Mouse (Mus musculus): ENCODE results near the gene Sox11.

Gene Sox11

GRCm38 (mm10) chr12:27341871-27342690 lies at the start of gene Sox11:
TSS of gene Sox11 (minus strand) at chr12:27342574.
- peak; percentile 18 for DNase-seq (ENCODE audit: low spot score)

GRCm38 (mm10) chr12:27391652-27392305 lies 49.4 kb upstream of the Sox11 start:
- DNase-seq (ENCODE audit: low spot score), result no peak

GRCm38 (mm10) chr12:27390439-27390838 lies 48.1 kb upstream of the Sox11 start:
- no peak for DNase-seq (ENCODE audit: low spot score)

GRCm38 (mm10) chr12:27389429-27389828 lies 47.1 kb upstream of the Sox11 start:
- DNase-seq (ENCODE audit: low spot score), result no peak

- DNase-seq (ENCODE audit: low spot score), result no peak
Observed at GRCm38 (mm10) chr12:27372505-27372904, 30.1 kb upstream of the Sox11 start.

- DNase-seq (ENCODE audit: low spot score), result no peak
Observed at GRCm38 (mm10) chr12:27370756-27371155, 28.4 kb upstream of the Sox11 start.

GRCm38 (mm10) chr12:27367476-27367875 lies 25.1 kb upstream of the Sox11 start:
- no peak for DNase-seq (ENCODE audit: low spot score)

- no peak for DNase-seq (ENCODE audit: low spot score)
Observed at GRCm38 (mm10) chr12:27363840-27364640, 21.7 kb upstream of the Sox11 start.

GRCm38 (mm10) chr12:27357076-27357637 lies 14.8 kb upstream of the Sox11 start:
- DNase-seq (ENCODE audit: low spot score), result peak; percentile 31

GRCm38 (mm10) chr12:27356571-27356970 lies 14.2 kb upstream of the Sox11 start:
- no peak for DNase-seq (ENCODE audit: low spot score)

GRCm38 (mm10) chr12:27343606-27344410 lies 1.4 kb upstream of the Sox11 start:
- no peak for DNase-seq (ENCODE audit: low spot score)

GRCm38 (mm10) chr12:27342691-27343605 lies 574 bp upstream of the Sox11 start:
- peak; percentile 69 for DNase-seq (ENCODE audit: low spot score)

GRCm38 (mm10) chr12:27341130-27341870 lies 1.1 kb downstream of the Sox11 start:
- DNase-seq (ENCODE audit: low spot score), result peak; percentile 12

GRCm38 (mm10) chr12:27340451-27341035 lies 1.8 kb downstream of the Sox11 start:
- DNase-seq (ENCODE audit: low spot score), result no peak

- peak; percentile 14 for DNase-seq (ENCODE audit: low spot score)
Observed at GRCm38 (mm10) chr12:27339171-27339751, 3.1 kb downstream of the Sox11 start.

GRCm38 (mm10) chr12:27338721-27339170 lies 3.6 kb downstream of the Sox11 start:
- DNase-seq (ENCODE audit: low spot score), result peak; percentile 27

- DNase-seq (ENCODE audit: low spot score), result no peak
Observed at GRCm38 (mm10) chr12:27338116-27338515, 4.3 kb downstream of the Sox11 start.

GRCm38 (mm10) chr12:27337482-27337881 lies 4.9 kb downstream of the Sox11 start:
- DNase-seq (ENCODE audit: low spot score), result no peak

- DNase-seq (ENCODE audit: low spot score), result no peak
Observed at GRCm38 (mm10) chr12:27336801-27337200, 5.6 kb downstream of the Sox11 start.
